Mouse (Mus musculus): Measurements from ENCODE around the gene Ranbp3. TPM values are rescaled to one million over a fixed set of nuclear protein-coding genes. Genes with fewer than 3 reads are reported as not detected.

Gene Ranbp3
- polyA plus RNA-seq, 1 experiment from 2014 or later, result 107 TPM

DNA sequence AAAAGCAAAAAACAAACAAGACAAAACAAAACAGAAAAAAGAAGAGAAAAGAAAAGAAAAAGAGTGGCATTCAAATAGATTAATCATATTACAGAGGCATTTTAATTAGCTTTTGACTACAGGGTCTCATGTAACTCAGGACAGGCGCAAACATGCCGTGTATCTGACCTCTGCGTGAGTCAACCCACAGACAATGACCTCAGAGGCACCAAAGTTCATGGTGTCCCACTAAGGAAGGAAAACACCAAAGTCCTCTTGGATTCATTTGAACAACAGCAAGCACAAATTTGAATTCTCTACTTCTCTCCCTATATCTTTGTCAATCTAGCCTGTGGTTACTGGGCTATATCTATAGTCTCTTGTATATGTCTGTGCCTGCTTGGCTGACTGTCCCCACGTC, 29.9 kb upstream of the Ranbp3 start:
- Histone ChIP-seq H3K36me3 (ENCODE audit: control insufficient read depth, insufficient read depth, low read length) (no peaks in the 10 kb centered on the region), H3K4me2 (ENCODE audit: low read length) (no peak overlapping the region), H3K9ac (ENCODE audit: low read depth, low read length) (no peak overlapping the region), H3K27me3 (ENCODE audit: control insufficient read depth, insufficient read depth, low read depth, low read length) (no peaks in the 10 kb centered on the region), H3K4me1 (ENCODE audit: control insufficient read depth, insufficient read depth, low read length) (no peaks in the 10 kb centered on the region), H3K4me3 (ENCODE audit: low read depth, low read length) (no peak overlapping the region), H3K27ac (ENCODE audit: low read length) (no peak overlapping the region), H3K9me3 (replicated peaks; ENCODE audit: control insufficient read depth, low read length, poor library complexity, severe bottlenecking) (no peaks in the 10 kb centered on the region)
- WGBS, result 85% methylated on average over 4 of the region's 4 CpGs
- no peak for ATAC-seq

- Histone ChIP-seq H3K9me3 (replicated peaks; ENCODE audit: control insufficient read depth, low read length, poor library complexity, severe bottlenecking) (no peaks in the 10 kb centered on the region), H3K4me2 (ENCODE audit: low read length) (no peak overlapping the region), H3K9ac (ENCODE audit: low read depth, low read length) (no peak overlapping the region), H3K4me3 (ENCODE audit: low read depth, low read length) (no peak overlapping the region), H3K27me3 (ENCODE audit: control insufficient read depth, insufficient read depth, low read depth, low read length) (no peaks in the 10 kb centered on the region), H3K36me3 (ENCODE audit: control insufficient read depth, insufficient read depth, low read length) (no peaks in the 10 kb centered on the region), H3K4me1 (ENCODE audit: control insufficient read depth, insufficient read depth, low read length) (no peaks in the 10 kb centered on the region), H3K27ac (ENCODE audit: low read length) (no peak overlapping the region)
- WGBS, result 76% methylated on average over 11 of the region's 13 CpGs
- ATAC-seq, result no peak
Observed at GRCm38 (mm10) chr17:56647546-56647945, 25.5 kb upstream of the Ranbp3 start.

GRCm38 (mm10) chr17:56651801-56652200, 21.3 kb upstream of the Ranbp3 start:
- Histone ChIP-seq H3K36me3 (ENCODE audit: control insufficient read depth, insufficient read depth, low read length) (no peaks in the 10 kb centered on the region), H3K27me3 (ENCODE audit: control insufficient read depth, insufficient read depth, low read depth, low read length) (no peaks in the 10 kb centered on the region), H3K4me2 (ENCODE audit: low read length) (no peak overlapping the region), H3K9ac (ENCODE audit: low read depth, low read length) (no peak overlapping the region), H3K4me3 (ENCODE audit: low read depth, low read length) (no peak overlapping the region), H3K27ac (ENCODE audit: low read length) (no peak overlapping the region), H3K4me1 (ENCODE audit: control insufficient read depth, insufficient read depth, low read length) (no peaks in the 10 kb centered on the region), H3K9me3 (replicated peaks; ENCODE audit: control insufficient read depth, low read length, poor library complexity, severe bottlenecking) (no peaks in the 10 kb centered on the region)
- ATAC-seq, result no peak
- WGBS, result 42% methylated on average over 10 of the region's 10 CpGs

GRCm38 (mm10) chr17:56654771-56655170, 18.3 kb upstream of the Ranbp3 start:
- Histone ChIP-seq H3K27ac (ENCODE audit: low read length) (no peak overlapping the region), H3K36me3 (ENCODE audit: control insufficient read depth, insufficient read depth, low read length) (no peaks in the 10 kb centered on the region), H3K4me2 (ENCODE audit: low read length) (no peak overlapping the region), H3K4me3 (ENCODE audit: low read depth, low read length) (no peak overlapping the region), H3K27me3 (ENCODE audit: control insufficient read depth, insufficient read depth, low read depth, low read length) (no peaks in the 10 kb centered on the region), H3K9ac (ENCODE audit: low read depth, low read length) (no peak overlapping the region), H3K4me1 (ENCODE audit: control insufficient read depth, insufficient read depth, low read length) (no peaks in the 10 kb centered on the region), H3K9me3 (replicated peaks; ENCODE audit: control insufficient read depth, low read length, poor library complexity, severe bottlenecking) (no peaks in the 10 kb centered on the region)
- no peak for ATAC-seq
- WGBS, result 68% methylated on average over 2 of the region's 2 CpGs

DNA sequence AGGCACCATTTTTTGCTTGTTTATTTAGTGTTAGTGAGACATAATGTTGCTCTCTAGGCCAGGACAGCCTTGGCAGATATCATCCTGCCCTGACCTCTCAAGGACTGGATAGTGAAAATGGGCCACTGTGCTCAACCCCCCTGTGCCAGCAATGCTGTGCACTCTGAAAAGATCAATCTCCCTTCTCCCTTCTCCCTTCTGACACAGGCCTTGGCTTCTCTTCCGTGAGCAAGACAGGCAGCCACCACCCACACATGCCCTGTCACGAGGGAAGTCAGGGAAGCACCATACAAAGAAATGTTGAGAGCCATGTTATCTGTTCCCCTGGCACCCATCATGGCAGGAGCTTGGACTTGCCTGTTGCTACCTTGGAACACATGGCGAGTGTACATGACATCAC, 17.8 kb upstream of the Ranbp3 start:
- 84% methylated on average over 3 of the region's 3 CpGs for WGBS
- H3K4me1 ChIP-seq (ENCODE audit: control insufficient read depth, insufficient read depth, low read length), result no peaks in the 10 kb centered on the region
- H3K27me3 ChIP-seq (ENCODE audit: control insufficient read depth, insufficient read depth, low read depth, low read length), result no peaks in the 10 kb centered on the region
- H3K9ac ChIP-seq (ENCODE audit: low read depth, low read length), result no peak overlapping the region
- H3K36me3 ChIP-seq (ENCODE audit: control insufficient read depth, insufficient read depth, low read length), result no peaks in the 10 kb centered on the region
- H3K9me3 ChIP-seq (replicated peaks; ENCODE audit: control insufficient read depth, low read length, poor library complexity, severe bottlenecking), result no peaks in the 10 kb centered on the region
- no peak overlapping the region for H3K4me3 ChIP-seq (ENCODE audit: low read depth, low read length)
- H3K4me2 ChIP-seq (ENCODE audit: low read length), result no peak overlapping the region
- ATAC-seq, result no peak
- no peak overlapping the region for H3K27ac ChIP-seq (ENCODE audit: low read length)

DNA sequence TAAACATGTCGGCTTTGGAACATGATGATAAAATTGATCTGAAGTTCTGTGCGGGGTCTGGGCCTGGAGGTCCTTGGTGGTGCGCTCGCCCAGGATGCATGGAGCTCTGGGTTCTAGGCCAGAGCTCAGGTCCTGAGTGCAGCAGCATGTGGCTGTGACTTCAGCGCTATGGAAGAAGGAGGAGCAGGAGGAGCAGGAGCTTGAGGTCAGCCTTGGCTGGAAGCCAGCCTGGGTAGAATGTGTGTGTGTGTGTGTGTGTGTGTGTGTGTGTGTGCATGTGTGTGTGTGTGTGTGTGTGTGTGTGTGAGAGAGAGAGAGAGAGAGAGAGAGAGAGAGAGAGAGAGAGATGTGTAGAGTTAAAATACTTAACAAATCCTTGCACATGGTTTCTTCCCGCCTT, 16.9 kb upstream of the Ranbp3 start:
- ATAC-seq, result no peak
- no peak overlapping the region for H3K9ac ChIP-seq (ENCODE audit: low read depth, low read length)
- H3K36me3 ChIP-seq (ENCODE audit: control insufficient read depth, insufficient read depth, low read length), result no peaks in the 10 kb centered on the region
- no peak overlapping the region for H3K4me3 ChIP-seq (ENCODE audit: low read depth, low read length)
- no peak overlapping the region for H3K4me2 ChIP-seq (ENCODE audit: low read length)
- no peaks in the 10 kb centered on the region for H3K4me1 ChIP-seq (ENCODE audit: control insufficient read depth, insufficient read depth, low read length)
- no peak overlapping the region for H3K27ac ChIP-seq (ENCODE audit: low read length)
- no peaks in the 10 kb centered on the region for H3K27me3 ChIP-seq (ENCODE audit: control insufficient read depth, insufficient read depth, low read depth, low read length)
- 90% methylated on average over 6 of the region's 6 CpGs for WGBS
- H3K9me3 ChIP-seq (replicated peaks; ENCODE audit: control insufficient read depth, low read length, poor library complexity, severe bottlenecking), result no peaks in the 10 kb centered on the region

- H3K4me3 ChIP-seq (ENCODE audit: low read depth, low read length), result no peak overlapping the region
- no peaks in the 10 kb centered on the region for H3K9me3 ChIP-seq (replicated peaks; ENCODE audit: control insufficient read depth, low read length, poor library complexity, severe bottlenecking)
- no peak overlapping the region for H3K9ac ChIP-seq (ENCODE audit: low read depth, low read length)
- no peaks in the 10 kb centered on the region for H3K36me3 ChIP-seq (ENCODE audit: control insufficient read depth, insufficient read depth, low read length)
- no peaks in the 10 kb centered on the region; the same call in none of the 2 replicates for H3K27me3 ChIP-seq (ENCODE audit: control insufficient read depth, insufficient read depth, low read depth, low read length)
- H3K27ac ChIP-seq (ENCODE audit: low read length), result no peak overlapping the region
- WGBS, result 65% methylated on average over 3 of the region's 3 CpGs
- H3K4me1 ChIP-seq (ENCODE audit: control insufficient read depth, insufficient read depth, low read length), result peaks cover 4% of the 10 kb centered on the region; the same call in 1 of the 2 replicates
- ATAC-seq, result no peak
- H3K4me2 ChIP-seq (ENCODE audit: low read length), result no peak overlapping the region
Observed at GRCm38 (mm10) chr17:56663659-56664058, 9.4 kb upstream of the Ranbp3 start.

DNA sequence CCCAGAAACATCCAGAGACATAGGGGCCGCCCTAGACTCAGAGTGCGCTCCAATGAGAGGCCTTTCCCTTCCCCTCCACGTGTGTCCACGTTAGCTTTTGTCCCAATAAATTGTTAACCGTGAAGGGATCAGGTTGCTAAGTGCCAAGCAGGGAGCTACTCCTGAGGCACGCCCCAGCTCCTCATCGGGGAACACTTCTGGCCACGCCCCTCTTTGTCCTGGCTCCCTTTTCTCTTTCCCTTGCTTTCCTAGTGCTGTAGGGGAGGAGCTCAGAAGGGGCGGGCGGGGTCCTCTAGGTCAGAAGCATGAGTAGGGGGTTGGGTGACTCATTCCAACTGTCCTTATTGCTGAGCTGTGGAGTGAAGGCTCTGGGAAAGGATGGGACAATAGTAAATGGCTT, 8.8 kb upstream of the Ranbp3 start:
- Histone ChIP-seq H3K36me3 (ENCODE audit: control insufficient read depth, insufficient read depth, low read length) (no peaks in the 10 kb centered on the region), H3K4me1 (ENCODE audit: control insufficient read depth, insufficient read depth, low read length) (peaks cover 5% of the 10 kb centered on the region; the same call in 1 of the 2 replicates), H3K9me3 (replicated peaks; ENCODE audit: control insufficient read depth, low read length, poor library complexity, severe bottlenecking) (no peaks in the 10 kb centered on the region), H3K4me2 (ENCODE audit: low read length) (no peak overlapping the region), H3K9ac (ENCODE audit: low read depth, low read length) (no peak overlapping the region), H3K27ac (ENCODE audit: low read length) (no peak overlapping the region), H3K27me3 (ENCODE audit: control insufficient read depth, insufficient read depth, low read depth, low read length) (no peaks in the 10 kb centered on the region; the same call in none of the 2 replicates), H3K4me3 (ENCODE audit: low read depth, low read length) (no peak overlapping the region)
- WGBS, result 3% methylated on average over 10 of the region's 10 CpGs
- no peak for ATAC-seq

DNA sequence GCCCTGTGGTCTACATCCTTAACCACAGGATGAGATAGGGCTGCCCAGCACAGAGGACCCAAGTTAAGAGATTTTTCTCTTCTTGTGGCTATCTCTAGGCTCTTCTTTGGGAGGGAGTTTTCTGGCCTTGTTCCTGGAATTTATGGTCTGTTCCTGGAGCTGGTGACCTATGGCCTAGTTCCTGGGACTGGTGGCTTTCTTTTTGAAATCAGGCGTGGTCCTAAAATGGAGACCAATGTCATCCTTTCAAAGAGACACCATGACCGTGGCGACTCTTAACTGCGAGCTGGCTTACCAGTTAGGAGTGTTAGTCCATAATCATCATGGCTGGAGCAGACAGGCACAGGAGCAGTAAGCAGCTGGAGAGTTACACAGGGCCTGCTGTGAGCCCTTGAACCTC, 6.7 kb upstream of the Ranbp3 start:
- ATAC-seq, result no peak
- Histone ChIP-seq H3K4me2 (ENCODE audit: low read length) (no peak overlapping the region), H3K9me3 (replicated peaks; ENCODE audit: control insufficient read depth, low read length, poor library complexity, severe bottlenecking) (no peaks in the 10 kb centered on the region), H3K4me1 (ENCODE audit: control insufficient read depth, insufficient read depth, low read length) (peaks cover 5% of the 10 kb centered on the region; the same call in 1 of the 2 replicates), H3K9ac (ENCODE audit: low read depth, low read length) (no peak overlapping the region), H3K4me3 (ENCODE audit: low read depth, low read length) (no peak overlapping the region), H3K27me3 (ENCODE audit: control insufficient read depth, insufficient read depth, low read depth, low read length) (no peaks in the 10 kb centered on the region; the same call in none of the 2 replicates), H3K27ac (ENCODE audit: low read length) (no peak overlapping the region), H3K36me3 (ENCODE audit: control insufficient read depth, insufficient read depth, low read length) (no peaks in the 10 kb centered on the region)
- WGBS, result 92% methylated on average over 4 of the region's 4 CpGs

All from midbrain, embryonic 16.5 days (tissue).